Mouse (Mus musculus): Measurements from ENCODE around the gene Auts2. TPM values are rescaled to one million over a fixed set of nuclear protein-coding genes. Genes with fewer than 3 reads are reported as not detected.
A peak's percentile ranks its signal among the peaks of the same experiment; 100 is the strongest.

Auts2 gene
- total RNA-seq, 2 experiments from 2014 or later, result 40.8 to 53.0 TPM

DNA sequence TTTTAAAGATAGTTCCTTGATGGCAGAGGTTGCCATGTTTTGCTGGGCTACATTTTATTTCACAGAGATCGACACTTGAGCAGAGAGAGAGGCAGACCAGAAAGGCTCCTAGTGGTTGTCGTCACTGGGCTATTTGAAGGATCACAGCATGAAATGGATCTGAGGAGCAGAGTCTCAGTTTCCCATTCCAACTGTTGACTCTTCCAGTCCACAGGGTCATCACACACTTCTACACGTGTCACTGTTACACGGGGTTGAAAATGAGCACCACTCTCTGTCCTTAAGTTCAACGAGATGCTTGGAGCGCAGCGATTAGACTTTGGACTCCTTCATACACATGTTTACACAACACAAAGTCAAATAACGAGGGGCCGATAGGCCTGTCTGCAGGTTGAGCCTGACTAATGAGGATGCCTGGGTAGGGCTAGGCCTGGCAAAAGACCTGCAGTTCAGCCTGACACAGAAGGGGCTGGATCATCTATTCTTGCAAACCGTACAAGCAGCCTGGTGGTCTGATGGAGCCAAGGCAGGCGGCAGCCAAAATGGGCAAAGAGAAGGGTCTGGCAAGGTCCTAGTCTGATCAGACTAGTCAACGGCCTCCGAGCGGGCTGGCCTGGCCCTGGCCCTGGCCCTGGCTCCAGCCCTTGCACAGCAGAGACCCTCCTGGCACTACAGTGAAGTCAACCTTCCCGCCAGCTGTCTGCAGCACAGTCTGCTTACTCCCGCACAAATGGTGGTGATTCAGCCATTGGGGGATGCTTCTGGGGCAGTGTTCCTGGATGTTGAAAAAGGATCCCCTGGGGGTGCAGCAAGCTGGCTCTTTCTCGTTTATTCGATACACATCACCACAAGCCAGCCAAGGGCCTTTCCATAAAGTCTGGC lies 969.6 kb downstream of the Auts2 start:
- no peak for DNase-seq
- intact Hi-C loops (cut with DNase I), result no loop called here

DNA sequence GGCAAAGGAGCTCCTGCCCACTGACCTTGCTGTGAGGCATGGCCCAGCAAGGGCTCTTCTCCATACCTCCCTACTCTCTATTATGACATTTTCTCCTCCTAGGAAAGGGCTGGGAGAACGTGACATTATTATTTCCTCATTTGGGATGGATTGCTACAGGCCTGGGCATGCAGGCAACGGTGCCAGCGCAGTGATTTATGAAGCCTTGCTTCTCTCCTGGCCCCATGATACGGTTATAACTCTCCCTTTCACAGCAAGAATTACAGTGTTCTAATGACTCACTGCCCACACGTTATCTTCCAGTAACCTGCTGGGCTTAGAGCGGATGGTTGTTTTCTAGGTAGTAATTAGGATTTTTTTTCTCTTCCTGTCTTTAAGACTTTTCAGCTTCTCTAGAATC lies 977.1 kb downstream of the Auts2 start:
- intact Hi-C loops (cut with DNase I), result no loop called here
- DNase-seq, result no peak

DNA sequence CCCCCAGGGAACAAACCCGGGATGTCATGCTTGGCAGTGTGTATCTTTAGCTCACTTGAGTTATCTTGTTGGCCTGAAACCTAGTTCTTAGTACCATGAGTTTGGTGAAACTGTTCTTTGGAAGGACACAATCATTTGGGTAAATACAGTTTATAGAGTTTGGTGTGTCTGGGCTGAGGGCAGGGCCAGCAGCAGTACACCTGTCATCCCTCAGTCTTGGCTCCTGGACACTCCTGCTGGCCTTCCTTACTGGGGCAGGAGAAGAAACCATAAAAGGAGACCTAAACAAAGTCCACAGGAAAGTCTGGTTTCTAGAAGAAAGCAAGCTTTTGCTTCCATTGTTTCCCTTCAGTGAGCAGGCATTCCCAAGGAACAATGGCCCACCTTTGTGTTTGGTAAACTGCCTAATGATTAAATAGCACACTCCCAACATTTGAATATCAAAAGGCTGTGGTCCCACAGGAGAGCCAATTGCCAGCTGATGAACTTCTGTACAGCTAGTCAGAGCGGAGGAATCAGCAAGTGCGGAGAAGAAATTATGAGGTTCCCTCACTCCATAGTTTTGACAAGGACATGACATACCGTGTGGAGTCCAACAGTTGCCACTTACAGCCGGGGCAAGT lies 979.4 kb downstream of the Auts2 start:
- DNase-seq, result no peak

DNA sequence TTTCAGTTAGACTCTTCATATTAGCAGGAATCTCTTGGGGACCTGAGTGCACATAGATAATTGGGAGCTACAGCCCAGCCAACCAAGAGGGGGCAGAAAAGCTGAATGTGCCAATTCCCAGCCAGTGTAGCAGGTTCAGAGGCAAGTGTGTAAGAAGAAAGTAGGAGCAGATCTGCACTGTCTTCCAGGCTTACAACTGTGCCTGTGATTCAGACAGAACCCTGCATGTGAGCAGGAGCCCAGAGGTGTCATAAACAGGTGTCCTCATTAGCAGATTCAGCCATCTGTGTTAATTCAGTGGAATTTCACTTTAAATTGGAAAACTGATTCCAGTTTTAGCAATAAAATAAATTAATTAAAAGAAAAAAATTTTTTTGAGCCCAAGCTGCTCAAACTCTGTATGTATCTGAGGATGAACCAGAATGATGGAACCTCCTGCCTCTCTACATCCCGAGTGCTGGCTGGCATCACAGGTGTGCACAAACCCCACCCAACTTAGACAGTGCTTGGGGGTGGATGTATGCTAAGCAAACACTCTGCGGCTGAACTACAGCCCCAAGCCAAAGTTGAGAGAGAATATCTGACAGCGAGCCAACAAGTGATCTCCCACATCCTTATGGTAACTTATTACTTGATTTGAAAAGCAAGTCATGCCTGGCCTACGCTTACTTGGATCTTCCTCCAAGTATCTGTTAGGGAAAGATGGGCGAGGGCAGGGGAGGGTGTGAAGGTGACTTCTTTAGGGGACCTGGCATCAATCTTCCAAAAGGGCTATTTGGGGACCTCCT lies 982.2 kb downstream of the Auts2 start:
- no peak for DNase-seq
- intact Hi-C loops (cut with DNase I), result no loop called here

More for the DNA sequence above, 979.4 kb downstream of the Auts2 start:
- intact Hi-C loops (cut with DNase I), result no loop called here

DNA sequence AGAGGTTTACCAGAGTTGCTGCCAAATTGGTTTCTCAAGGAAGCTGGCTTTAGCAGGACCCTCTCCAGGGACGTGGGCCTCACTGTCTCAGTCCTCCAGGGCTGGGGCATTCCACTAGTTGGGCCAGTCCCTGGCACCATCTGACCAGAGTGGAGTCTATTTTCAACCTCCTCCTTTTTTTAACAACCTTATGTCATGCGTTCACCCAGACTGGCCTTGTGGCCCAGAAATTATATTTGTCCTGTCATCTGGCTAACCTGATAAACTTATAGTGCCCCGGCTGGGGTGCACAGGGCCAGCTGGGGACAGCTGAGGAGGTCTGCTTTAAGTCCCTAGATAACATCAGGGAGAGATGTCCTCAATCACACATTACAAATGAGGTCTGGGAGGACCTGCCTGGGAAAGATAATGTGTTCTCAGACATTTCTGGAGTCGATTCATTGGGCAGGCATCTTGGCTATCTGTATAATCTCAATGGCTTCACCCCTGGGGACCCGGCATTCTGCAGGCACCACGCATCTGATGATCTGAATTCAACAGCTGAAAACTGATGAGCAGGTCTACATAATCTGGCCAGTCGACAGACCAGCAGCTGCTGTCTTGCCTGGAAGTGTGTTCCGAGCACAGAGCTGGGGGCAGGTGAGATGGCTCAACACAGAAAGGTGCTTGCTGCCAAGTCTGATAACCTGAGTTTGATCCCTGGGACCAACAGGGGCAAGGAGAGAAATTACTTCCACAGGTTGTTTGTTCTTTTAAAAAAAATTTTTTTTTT lies 984.6 kb downstream of the Auts2 start:
- peak in 1 of 2 experiments; percentile 80 for DNase-seq
- intact Hi-C loops (cut with DNase I), result loop anchor here (5.0 kb wide), 1 partner anchor 129 kb away; no protein-coding TSS in a partner anchor

DNA sequence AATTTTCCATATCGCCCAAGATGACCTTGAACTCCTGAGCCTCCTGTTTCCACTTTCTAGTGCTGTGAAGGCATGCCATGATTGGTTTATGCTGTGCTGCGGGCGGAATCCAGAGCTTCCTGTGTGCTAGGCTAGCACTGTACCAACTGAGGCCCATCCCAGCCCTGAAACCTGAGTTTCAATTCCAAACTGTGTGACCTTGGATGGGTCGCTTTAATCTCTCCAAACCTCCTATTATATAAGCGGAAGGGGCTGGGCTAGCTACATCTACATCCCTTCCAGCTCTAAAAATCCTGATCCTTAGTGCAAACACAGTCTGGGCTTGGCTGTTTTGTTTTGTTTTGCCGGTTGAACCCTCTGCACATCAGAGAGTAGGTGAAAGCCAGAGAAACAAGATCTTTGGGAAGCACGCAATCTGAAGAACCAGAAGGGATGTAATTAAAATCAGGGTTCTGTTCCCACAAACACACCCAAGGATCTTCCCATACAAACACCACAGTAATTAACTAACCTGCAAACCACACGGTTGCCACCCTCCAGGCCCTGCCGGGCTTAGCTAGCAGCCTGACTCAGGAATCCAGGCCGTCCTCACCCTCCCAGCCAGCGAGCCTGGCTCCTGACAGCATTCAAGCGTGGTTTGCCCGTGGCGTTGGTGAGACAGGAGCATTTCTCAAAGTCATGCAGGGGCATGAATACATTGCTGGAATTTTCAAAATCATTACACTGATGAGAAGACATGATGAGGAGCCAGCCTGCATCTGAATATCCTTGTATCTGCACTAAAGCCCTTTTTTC lies 985.4 kb downstream of the Auts2 start:
- intact Hi-C loops (cut with DNase I), result loop anchor here (5.0 kb wide), 1 partner anchor 130 kb away; no protein-coding TSS in a partner anchor
- peak; percentile 62 to 77 for DNase-seq

DNA sequence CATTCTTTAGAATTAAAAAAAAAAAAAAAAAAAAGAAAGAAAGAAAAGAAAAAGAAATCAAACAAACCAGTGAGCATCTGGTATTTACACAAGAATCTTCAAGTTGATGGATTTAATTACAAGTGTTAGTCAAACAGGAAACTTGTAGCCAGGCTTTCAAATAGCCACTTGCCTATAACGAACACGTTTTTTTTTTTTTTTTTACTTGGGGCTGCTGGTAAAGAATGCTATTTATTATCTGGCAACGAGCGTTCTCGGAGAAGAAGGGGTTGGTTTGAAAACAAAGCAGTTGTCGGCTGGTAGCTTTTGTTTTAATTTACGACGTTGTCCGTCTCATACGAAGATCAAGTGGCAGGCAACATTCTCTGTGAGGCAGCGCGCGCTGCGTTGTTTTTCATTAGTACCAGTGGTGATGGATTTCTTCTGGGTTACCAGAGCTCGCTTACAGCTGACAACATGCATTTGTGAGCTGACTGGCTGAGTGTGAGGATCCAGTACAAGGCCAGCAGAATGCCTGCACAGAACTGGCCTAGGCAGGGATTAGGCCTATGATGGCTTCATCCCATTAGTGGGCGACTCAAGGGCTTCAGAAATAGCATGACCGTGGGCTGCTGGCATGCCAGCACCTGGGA lies 994.1 kb downstream of the Auts2 start:
- intact Hi-C loops (cut with DNase I), result no loop called here
- no peak for DNase-seq

DNA sequence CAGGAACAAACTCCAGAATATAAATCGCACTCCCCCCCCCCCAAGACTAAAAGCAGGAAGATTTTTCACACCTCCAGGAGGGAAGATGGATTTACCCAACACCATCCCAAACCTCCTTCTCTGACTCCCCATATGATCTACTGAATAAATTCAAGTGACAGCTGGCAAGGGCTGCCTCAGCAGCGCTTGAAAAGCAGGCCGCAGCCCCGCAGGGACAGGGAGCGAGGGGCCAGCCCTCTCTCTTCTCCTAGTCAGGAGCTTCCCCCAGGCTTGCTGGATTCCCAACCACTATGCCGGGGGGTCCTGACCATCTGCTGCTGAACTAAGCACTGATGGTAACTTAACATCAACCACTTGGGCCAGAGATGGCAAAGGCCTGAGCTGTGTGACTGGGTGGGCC lies 995.2 kb downstream of the Auts2 start:
- DNase-seq, result no peak
- intact Hi-C loops (cut with DNase I), result no loop called here

DNA sequence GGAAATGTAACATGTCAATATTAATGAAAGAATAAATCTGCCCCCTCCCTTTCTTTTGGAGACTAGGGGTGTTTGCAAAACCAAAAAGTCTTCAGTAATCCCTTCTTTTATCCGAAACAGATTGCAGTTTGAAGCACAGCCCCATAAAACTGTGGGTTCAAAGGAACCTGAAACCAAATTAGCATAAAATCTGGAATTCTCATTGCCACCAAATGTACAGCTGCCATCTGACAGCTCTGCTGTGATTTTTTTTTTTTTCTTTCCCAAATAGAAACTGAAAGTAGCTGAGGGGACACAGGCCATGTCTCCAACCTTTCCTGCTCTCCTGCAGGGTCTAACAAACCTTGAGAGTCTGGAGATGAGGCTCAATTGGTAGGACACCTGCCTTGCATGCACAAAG lies 996.7 kb downstream of the Auts2 start:
- intact Hi-C loops (cut with DNase I), result no loop called here

DNA sequence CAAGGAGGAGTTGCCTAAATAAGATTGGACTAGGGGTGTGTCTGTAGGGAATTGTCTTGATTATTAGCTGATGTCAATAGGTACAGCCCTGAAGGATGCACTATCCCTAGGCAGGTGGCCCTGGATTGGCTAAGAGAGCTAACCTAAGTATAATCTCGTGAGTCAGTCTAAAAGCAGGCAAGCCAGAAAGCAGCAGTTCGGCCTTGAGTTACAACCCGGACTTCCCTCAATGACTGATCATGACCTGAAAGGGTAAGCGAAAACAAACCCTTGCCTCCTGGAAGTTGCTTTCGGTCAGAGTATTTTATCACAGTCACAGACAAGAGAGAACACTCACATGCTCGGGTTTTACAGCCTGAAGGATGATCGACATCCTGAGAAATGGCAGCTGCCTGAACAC lies 998.8 kb downstream of the Auts2 start:
- intact Hi-C loops (cut with DNase I), result no loop called here
- no peak for DNase-seq

More for the DNA sequence above, 996.7 kb downstream of the Auts2 start:
- DNase-seq, result no peak

DNA sequence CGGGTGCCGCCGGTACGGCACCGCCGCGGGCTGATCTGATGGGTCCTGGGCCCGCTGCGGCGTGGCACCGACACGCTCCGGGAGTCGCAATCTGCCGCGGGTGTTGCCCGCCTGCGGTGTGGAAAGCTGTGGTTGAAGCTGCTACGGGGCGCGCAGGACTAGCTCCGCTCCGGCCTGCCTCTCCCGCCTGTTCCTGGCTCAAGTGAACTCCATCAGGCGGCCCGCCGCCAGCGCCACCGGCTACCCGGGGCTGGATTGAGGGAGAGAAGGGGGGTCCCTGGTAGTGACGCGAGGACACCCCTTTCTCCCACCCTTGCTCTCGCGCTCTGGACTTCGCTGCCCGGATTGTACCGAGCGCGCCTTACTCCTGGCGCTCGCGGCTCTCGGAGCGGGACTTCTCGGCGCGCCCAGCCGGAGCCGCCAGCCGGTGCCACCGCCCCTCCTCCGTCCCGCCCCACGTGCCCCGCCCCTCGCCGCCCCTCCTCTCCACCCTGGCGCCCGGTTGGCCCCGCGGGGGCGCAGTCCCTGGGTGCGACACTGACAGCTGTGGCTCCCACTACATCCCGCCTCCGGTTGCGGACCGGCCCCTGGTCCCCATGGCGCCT lies 1004.7 kb downstream of the Auts2 start:
- intact Hi-C loops (cut with DNase I), result loop anchor here (5.0 to 10.0 kb wide), 7 partner anchors 44 to 576 kb away; no protein-coding TSS in a partner anchor
- DNase-seq, result peak; percentile 81 to 86

DNA sequence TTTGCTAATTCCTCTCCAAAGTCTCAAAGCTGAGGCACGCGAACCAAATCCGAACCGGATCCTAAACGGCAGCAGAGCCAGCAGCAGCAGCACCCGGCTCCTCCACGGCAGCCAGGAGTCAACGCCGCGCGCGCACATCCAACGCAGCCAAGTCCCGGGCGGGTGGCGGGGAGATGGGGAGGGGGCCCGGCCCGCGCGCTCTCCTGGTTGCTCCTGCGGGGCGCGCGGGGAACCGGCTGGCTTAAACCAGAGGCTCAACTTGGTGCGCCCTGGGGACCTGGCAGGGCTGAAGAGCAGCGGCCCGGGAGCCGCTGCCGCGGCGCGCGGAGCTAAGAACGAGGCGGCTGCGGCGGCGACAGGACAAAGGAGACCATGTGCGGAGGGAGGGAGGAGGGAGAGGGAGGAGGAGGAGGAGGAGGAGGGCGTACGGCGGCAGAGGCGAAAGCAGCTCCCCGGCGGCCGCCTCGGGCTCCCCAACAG lies 1005.3 kb downstream of the Auts2 start:
- DNase-seq, result peak; percentile 70 to 73
- intact Hi-C loops (cut with DNase I), result loop anchor here (5.0 to 10.0 kb wide), 7 partner anchors 44 to 577 kb away; no protein-coding TSS in a partner anchor

DNA sequence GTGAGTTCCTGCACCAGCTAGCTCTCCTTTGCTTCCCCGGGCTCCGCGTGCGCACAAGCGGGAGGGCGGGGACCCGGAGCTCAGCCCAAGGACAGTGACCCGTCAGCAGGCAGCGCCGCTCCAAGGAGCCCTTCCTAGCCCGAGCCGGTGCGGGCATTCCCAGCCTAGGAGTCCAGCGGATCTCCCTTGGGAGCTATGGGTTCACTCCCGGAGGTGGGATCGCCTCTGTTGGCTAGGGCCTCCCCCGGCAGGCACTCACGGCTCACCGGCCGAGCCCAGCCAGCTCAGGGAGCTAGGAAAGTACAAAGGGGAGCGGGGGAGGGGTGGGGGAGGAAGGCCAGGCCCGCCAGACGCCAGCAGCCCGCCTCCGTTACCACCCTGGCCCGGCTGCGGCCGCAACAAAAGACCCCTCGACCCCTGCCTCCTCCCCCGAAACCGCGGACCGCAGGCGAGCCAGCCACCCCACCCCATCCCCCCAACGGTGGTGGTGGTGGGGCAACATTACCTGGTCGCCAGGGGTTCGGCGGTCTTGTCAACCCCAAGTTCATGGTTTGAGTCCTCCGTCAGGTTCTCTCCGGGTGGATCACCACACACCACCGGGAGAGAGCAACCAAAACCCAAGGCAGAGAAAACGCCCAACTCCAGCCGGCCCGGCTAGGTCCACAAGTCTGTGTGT lies 1005.9 kb downstream of the Auts2 start:
- intact Hi-C loops (cut with DNase I), result loop anchor here (5.0 to 10.0 kb wide), 7 partner anchors 45 to 578 kb away; no protein-coding TSS in a partner anchor
- peak; percentile 78 to 82 for DNase-seq

DNA sequence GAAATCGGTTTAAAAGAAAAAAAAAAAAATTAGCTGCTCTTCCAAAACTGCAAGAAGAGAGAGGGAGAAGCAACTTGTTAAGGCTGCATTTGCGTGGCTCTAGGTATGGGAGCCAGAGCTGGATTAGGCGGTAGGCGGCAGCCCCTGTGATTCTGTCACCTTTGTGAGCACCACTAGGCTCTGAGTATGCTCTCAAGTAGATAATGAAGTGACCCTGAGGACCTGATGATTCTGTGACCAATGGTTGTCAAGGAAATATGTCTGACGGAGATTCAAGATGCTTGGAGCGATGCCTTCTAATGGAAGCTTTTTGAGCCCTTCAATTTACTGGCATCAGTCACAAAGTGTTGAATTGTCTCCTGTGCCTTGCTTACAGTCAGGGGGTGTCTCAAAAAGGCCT lies 1007.4 kb downstream of the Auts2 start:
- peak in 1 of 2 experiments; percentile 23 for DNase-seq
- intact Hi-C loops (cut with DNase I), result loop anchor here (5.0 to 10.0 kb wide), 7 partner anchors 47 to 579 kb away; no protein-coding TSS in a partner anchor

DNA sequence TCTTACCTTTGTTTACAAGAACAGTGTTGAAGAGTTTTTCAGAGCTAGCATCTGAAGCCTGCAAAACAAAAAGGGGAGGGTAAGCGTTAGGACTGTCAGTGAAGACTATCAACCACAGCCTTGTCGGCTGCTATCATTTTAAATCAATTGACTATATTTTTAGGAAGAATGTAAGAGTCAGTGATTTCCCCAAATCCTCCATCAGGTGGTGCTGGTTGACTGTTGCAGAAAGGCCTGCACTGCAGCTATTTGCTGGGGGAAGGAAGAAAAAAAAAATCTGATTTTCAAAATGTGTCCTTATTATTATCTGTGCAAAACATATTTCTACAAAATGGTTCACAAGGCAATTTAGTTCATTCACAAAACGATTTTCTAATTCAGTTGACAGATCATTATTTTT lies 1009.3 kb downstream of the Auts2 start:
- peak; percentile 50 to 76 for DNase-seq

DNA sequence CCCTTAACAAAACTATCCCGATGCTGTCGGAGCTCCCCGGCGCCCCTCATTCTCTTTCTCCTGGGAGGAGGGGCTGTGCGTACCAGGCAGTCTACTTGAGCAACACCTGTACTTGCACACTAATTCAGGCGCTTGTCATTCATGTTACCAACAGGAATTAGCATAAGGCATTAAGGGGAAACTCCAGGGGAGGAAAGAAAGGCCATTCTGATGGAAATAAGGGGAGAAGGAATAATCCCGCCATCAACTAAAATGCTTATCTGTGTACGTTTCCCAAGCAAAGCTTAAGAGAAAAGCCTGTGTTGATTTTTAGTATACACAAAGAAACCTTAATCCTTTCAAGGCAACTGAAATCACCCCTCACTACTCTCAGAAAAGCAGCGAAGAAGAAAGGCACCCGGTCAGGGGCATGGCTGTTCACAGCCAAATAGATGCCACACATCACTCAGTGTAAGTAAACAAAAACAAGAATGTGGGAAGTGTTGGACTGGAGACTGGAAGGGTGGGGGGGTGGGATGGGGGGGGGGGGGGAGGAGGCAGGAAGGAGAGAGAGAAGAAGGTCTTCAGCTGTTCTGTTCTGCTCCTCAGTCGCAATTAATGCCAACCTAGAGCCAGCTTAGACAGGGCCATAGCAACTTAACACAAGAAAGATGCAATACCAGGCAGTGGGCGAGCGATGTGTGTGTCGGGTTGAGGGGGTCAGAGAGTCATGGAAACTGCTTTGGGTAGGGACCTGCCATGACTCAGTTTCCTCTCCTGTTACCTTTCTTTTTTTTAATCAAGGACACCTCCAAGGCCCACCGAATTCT lies 1011.2 kb downstream of the Auts2 start:
- no peak for DNase-seq
- intact Hi-C loops (cut with DNase I), result loop anchor here (5.0 to 10.0 kb wide), 3 partner anchors 383 to 695 kb away; no protein-coding TSS in a partner anchor

More for the DNA sequence above, 1009.3 kb downstream of the Auts2 start:
- intact Hi-C loops (cut with DNase I), result loop anchor here (5.0 to 10.0 kb wide), 3 partner anchors 381 to 693 kb away; no protein-coding TSS in a partner anchor
